Mouse (Mus musculus) embryonic fibroblast, embryonic 13.5 days (primary cell): ENCODE measurements around the gene Hcn2.

Source experiments
- CTCF ChIP-seq: IDR thresholded peaks from 2 replicates; pipeline ENCODE4 v1.5.1; 2011; ENCODE audit warnings: mild to moderate bottlenecking, control low read depth, low read length, moderate library complexity, borderline replicate concordance; ENCODE audit not compliant: insufficient read depth
- POLR2A ChIP-seq: IDR thresholded peaks from 2 replicates; pipeline ENCODE4 v1.6.1; 2011; ENCODE audit warnings: low read depth, mild to moderate bottlenecking, control low read depth, low read length, moderate library complexity

DNA sequence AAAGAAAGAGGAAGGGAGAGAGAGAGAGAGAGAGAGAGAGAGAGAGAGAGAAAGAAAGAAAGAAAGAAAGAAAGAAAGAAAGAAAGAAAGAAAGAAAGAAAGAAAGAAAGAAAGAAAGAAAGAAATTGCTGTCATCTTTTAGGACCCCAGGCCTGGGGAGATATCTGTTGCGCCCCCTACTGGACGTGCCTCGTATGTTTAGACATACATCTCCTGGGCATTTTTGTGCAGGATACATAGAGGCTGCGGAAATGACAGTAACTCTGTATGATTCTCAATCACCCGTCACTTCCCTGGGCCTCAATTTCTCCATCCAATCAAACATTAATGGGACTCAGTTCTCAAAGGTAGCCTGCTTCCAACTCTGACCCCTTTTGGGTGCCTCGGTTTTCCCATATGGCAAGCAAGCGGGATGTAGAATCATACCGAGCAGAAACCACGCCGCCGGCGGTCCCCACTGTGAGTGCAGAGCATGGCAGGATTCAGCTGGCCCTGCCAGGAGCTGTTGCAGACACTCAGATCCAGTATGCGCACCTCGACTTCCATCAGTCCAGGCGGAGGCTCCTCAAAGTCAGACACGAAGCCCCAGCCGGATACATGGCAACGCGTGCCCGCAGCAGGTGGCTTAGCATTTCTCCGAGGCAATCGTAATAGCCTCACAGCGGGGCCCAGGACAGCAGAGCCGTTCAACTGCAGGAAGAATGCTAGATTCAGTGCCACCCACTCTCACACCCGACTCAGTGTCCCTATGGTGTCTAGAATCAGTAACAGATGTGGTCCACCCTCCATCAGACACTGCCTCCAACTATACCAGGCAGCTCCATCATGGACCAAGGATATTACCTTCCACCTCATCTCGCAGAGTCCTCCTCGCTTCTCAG is 67.7 kb downstream of the Hcn2 start:
- TF ChIP-seq CTCF, result no peak
- TF ChIP-seq POLR2A, result no peak
